23 mouse cellular contexts compared by ENCODE assay signal in the genomic region with DNA sequence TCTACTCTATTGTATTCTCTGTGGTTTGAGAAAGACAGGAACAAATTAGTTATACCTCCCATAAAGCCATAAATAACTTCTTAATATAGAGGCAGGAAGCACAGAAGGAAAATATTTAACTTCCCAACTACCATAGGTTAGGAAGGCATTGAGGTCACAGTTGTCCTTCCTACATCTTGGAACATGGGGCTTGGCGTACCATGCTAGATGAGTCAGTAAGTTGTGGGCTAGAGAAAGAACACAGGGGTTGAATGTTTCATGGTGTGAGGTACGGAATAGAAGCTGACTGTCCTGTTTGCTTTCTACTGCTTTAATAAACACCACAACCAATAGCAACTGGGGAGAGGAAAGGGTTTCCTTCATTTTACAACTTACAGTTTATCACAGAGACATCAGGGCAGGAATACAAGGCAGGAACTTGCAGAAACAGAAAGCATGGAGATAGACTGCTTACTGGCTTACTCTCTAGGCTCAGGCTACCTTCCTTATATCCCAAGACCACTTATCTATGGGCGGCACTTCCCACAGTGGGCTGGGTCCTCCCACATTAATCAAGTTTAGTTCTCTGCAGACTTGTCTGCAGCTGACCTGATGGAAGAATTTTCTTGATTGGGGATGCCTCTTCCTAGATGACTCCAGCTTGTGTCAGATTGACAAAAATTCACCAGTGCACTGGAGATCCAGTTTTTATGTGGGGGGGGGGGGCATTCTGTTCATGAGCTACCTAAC.
DNase-seq lines count a peak whose midpoint lies in the region; ATAC-seq and TF ChIP-seq lines count a peak whose summit lies in the region.
"Had no signal": no experiment of that assay in that cellular context is flagged by ENCODE, and none has a peak within 500 bp of the region (broad histone marks: within the 10 kb centered on the region; RNA-seq: fewer than 3 reads in every experiment).

No protein-coding gene starts in this region.

- H3K9me3 ChIP-seq in MEL (replicated peaks; ENCODE audit: insufficient read depth, low read length): no peaks in the 10 kb centered on the region
- H3K9me3 ChIP-seq in liver, embryonic 12.5 days (replicated peaks): no peaks in the 10 kb centered on the region
- H3K9me3 ChIP-seq in forebrain, embryonic 14.5 days (replicated peaks; ENCODE audit: control insufficient read depth, low read length): no peaks in the 10 kb centered on the region
- H3K9me3 ChIP-seq: hindbrain, embryonic 13.5 days; lung, embryonic 15.5 days; midbrain, embryonic 10.5 days; midbrain, embryonic 15.5 days; neural tube, embryonic 12.5 days had no signal

- TF ChIP-seq CTCF in MEL (IDR thresholded peaks at IDR 0.05 in 2 of 3, conservative IDR thresholded peaks at IDR 0.05 in 1 of 3; ENCODE audit: control insufficient read depth in 1 of 3, insufficient read depth in 1 of 3, low read depth in 2 of 3, low read length in 3 of 3, poor library complexity in 1 of 3, severe bottlenecking in 1 of 3): no peak

- WGBS in liver, embryonic 12.5 days (ENCODE audit: insufficient replicate concordance): 44% methylated on average over 3 of the region's 3 CpGs
- 88% methylated on average over 3 of the region's 3 CpGs for WGBS in forebrain, embryonic 14.5 days

- H3K4me3 ChIP-seq in MEL (ENCODE audit: control insufficient read depth in 1 of 2, insufficient read depth in 1 of 2, low read depth in 2 of 2, low read length in 2 of 2): peak overlapping the region; percentile 37 to 45
- H3K4me3 ChIP-seq in liver, embryonic 12.5 days: no peak overlapping the region
- no peak overlapping the region for H3K4me3 ChIP-seq in myocyte
- no peak overlapping the region for H3K4me3 ChIP-seq in forebrain, embryonic 14.5 days (ENCODE audit: low read depth, low read length)
- H3K4me3 ChIP-seq: erythroblast, embryonic 14.5 days; hindbrain, embryonic 13.5 days; lung, embryonic 15.5 days; midbrain, embryonic 10.5 days; midbrain, embryonic 15.5 days; neural tube, embryonic 12.5 days had no signal

- H3K36me3 ChIP-seq in MEL (ENCODE audit: control insufficient read depth in 1 of 2, insufficient read depth in 2 of 2, low read length in 2 of 2) (peaks cover 0 to 45% of the 10 kb centered on the region in 2 experiments; a peak in 2 of 4 replicates), myocyte (ENCODE audit: control insufficient read depth, insufficient read depth) (no peaks in the 10 kb centered on the region)
- H3K36me3 ChIP-seq in liver, embryonic 12.5 days: no peaks in the 10 kb centered on the region
- H3K36me3 ChIP-seq in forebrain, embryonic 14.5 days (ENCODE audit: control insufficient read depth, insufficient read depth, low read length): no peaks in the 10 kb centered on the region
- H3K36me3 ChIP-seq: hindbrain, embryonic 13.5 days; lung, embryonic 15.5 days; midbrain, embryonic 10.5 days; midbrain, embryonic 15.5 days; neural tube, embryonic 12.5 days had no signal

- 0 out of 2 replicates have a peak overlapping the region, but pooled peaks have one; percentile 17 for H3K4me2 ChIP-seq in liver, embryonic 12.5 days
- H3K4me2 ChIP-seq in myocyte (ENCODE audit: low read depth): peak overlapping the region; percentile 48
- H3K4me2 ChIP-seq in forebrain, embryonic 14.5 days (ENCODE audit: low read length): no peak overlapping the region
- H3K4me2 ChIP-seq: hindbrain, embryonic 13.5 days; lung, embryonic 15.5 days; midbrain, embryonic 15.5 days; neural tube, embryonic 12.5 days had no signal

- TF ChIP-seq EP300 in MEL (IDR thresholded peaks at IDR 0.05; ENCODE audit: low read depth in 1 of 2, low read length in 2 of 2): peak; percentile 61 to 78

- TF ChIP-seq POLR2A in MEL (IDR thresholded peaks at IDR 0.05; ENCODE audit: control insufficient read depth in 1 of 2, insufficient read depth in 1 of 2, low read depth in 1 of 2, low read length in 2 of 2, poor library complexity in 1 of 2) (peak in 1 of 2 experiments; percentile 34; a peak in 1 of 4 replicates), myocyte (IDR thresholded peaks at IDR 0.05; ENCODE audit: insufficient read length, low read depth) (no peak)

- peak; percentile 51; the same call in 1 of the 2 replicates for ATAC-seq in liver, embryonic 12.5 days
- no peak for ATAC-seq in forebrain, embryonic 14.5 days
- ATAC-seq: forebrain, postnatal 0 days; intestine, embryonic 16.5 days; midbrain, embryonic 15.5 days had no signal

- H3ac ChIP-seq in myocyte (ENCODE audit: control insufficient read depth, insufficient read length): no peak overlapping the region

- DNase-seq in 3T3-L1 (ENCODE audit: low read depth, low spot score): peak; percentile 66
- DNase-seq in MEL (ENCODE audit: low read depth, low spot score): peak; percentile 56
- no peak for DNase-seq in heart, postnatal 4 days
- no peak for DNase-seq in forebrain, embryonic 14.5 days (ENCODE audit: low spot score)
- no peak for DNase-seq in B cell, adult 2 months
- DNase-seq: cerebellum, adult 2 months; cerebellum, postnatal 14 days; forebrain, postnatal 0 days; gastrocnemius, postnatal 10 days; heart, postnatal 14 days; kidney, postnatal 14 days; layer of hippocampus, adult 9-11 months; lung, postnatal 36 days; thymus, postnatal 4 days had no signal

- TF ChIP-seq RAD21 in MEL (IDR thresholded peaks at IDR 0.05; ENCODE audit: low read depth, low read length): no peak

- H3K9ac ChIP-seq in MEL (ENCODE audit: control insufficient read depth, low read depth, low read length, poor library complexity, severe bottlenecking): peak overlapping the region; percentile 53
- no peak overlapping the region for H3K9ac ChIP-seq in liver, embryonic 12.5 days
- no peak overlapping the region for H3K9ac ChIP-seq in forebrain, embryonic 14.5 days (ENCODE audit: low read length)
- H3K9ac ChIP-seq: forebrain, postnatal 0 days; hindbrain, embryonic 13.5 days; lung, embryonic 15.5 days; midbrain, embryonic 15.5 days; neural tube, embryonic 12.5 days had no signal

- peak overlapping the region; percentile 100 for H3K27ac ChIP-seq in MEL (ENCODE audit: control insufficient read depth, low read depth, low read length)
- H3K27ac ChIP-seq in liver, embryonic 12.5 days: no peak overlapping the region; the same call in 1 of the 2 replicates
- H3K27ac ChIP-seq in forebrain, embryonic 14.5 days (ENCODE audit: low read depth, low read length): no peak overlapping the region
- H3K27ac ChIP-seq: hindbrain, embryonic 13.5 days; lung, embryonic 15.5 days; midbrain, embryonic 10.5 days; midbrain, embryonic 15.5 days; neural tube, embryonic 12.5 days had no signal

- H3K27me3 ChIP-seq in MEL (ENCODE audit: control insufficient read depth in 1 of 2, insufficient read depth in 2 of 2, low read length in 2 of 2) (no peaks in the 10 kb centered on the region), myocyte (ENCODE audit: control insufficient read depth, insufficient read depth, insufficient read length) (no peaks in the 10 kb centered on the region)
- H3K27me3 ChIP-seq in liver, embryonic 12.5 days (replicated peaks): no peaks in the 10 kb centered on the region
- H3K27me3 ChIP-seq in forebrain, embryonic 14.5 days (replicated peaks; ENCODE audit: control insufficient read depth, insufficient read depth, low read length): no peaks in the 10 kb centered on the region
- H3K27me3 ChIP-seq: hindbrain, embryonic 13.5 days; lung, embryonic 15.5 days; midbrain, embryonic 15.5 days; neural tube, embryonic 12.5 days had no signal

- H3K4me1 ChIP-seq in MEL (ENCODE audit: control insufficient read depth in 1 of 2, insufficient read depth in 2 of 2, low read length in 2 of 2): peaks cover 36 to 40% of the 10 kb centered on the region in 2 experiments
- H3K4me1 ChIP-seq in liver, embryonic 12.5 days: peaks cover 38% of the 10 kb centered on the region
- H3K4me1 ChIP-seq in forebrain, embryonic 14.5 days (ENCODE audit: control insufficient read depth, insufficient read depth, low read length): no peaks in the 10 kb centered on the region
- H3K4me1 ChIP-seq: hindbrain, embryonic 13.5 days; lung, embryonic 15.5 days; midbrain, embryonic 10.5 days; midbrain, embryonic 15.5 days; neural tube, embryonic 12.5 days had no signal

- H3K79me2 ChIP-seq in MEL (ENCODE audit: control insufficient read depth, insufficient read depth, low read length, poor library complexity): no peaks in the 10 kb centered on the region; the same call in 1 of the 2 replicates
- H3K79me2 ChIP-seq in myocyte (ENCODE audit: control insufficient read depth, insufficient read depth): no peaks in the 10 kb centered on the region

TF ChIP-seq in MEL, 35 proteins besides CTCF, POLR2A, EP300 and RAD21 (continues in another document):
- TF ChIP-seq TCF12 (IDR thresholded peaks at IDR 0.05; ENCODE audit: low read depth, low read length) (peak; percentile 64), MYC (IDR thresholded peaks at IDR 0.05; ENCODE audit: low read depth, low read length) (0 out of 2 replicates have a peak, but pooled peaks have one; percentile 23), ETS1 (IDR thresholded peaks at IDR 0.05; ENCODE audit: low read depth, low read length) (peak; percentile 62; the same call in 1 of the 2 replicates), TBP (IDR thresholded peaks at IDR 0.05; ENCODE audit: low read depth, low read length) (peak; percentile 42; the same call in 1 of the 2 replicates), POLR2AphosphoS2 (IDR thresholded peaks at IDR 0.05; ENCODE audit: low read length) (0 out of 2 replicates have a peak, but pooled peaks have one; percentile 48), GATA1 (IDR thresholded peaks at IDR 0.05; ENCODE audit: low read depth, low read length) (peak; percentile 69), POLR2AphosphoS5 (IDR thresholded peaks at IDR 0.05; ENCODE audit: borderline replicate concordance, low read depth, low read length) (no peak), RCOR1 (IDR thresholded peaks at IDR 0.05; ENCODE audit: low read depth, low read length) (peak; percentile 62), HCFC1 (IDR thresholded peaks at IDR 0.05; ENCODE audit: low read depth, low read length) (no peak)

TF ChIP-seq in myocyte, 11 proteins besides CTCF, POLR2A, EP300 and RAD21:
- TF ChIP-seq SRF (IDR thresholded peaks at IDR 0.05; ENCODE audit: control insufficient read depth, insufficient read length, low read depth) (no peak), REST (IDR thresholded peaks at IDR 0.05; ENCODE audit: insufficient read depth, insufficient read length) (no peak), POLR2AphosphoS2 (IDR thresholded peaks at IDR 0.05; ENCODE audit: insufficient read length, low read depth) (no peak), MYOD1 (IDR thresholded peaks at IDR 0.05; ENCODE audit: control insufficient read depth in 1 of 3, insufficient read length in 2 of 3, low read depth in 2 of 3) (no peak), E2F4 (IDR thresholded peaks at IDR 0.05; ENCODE audit: insufficient read depth) (no peak), TCF3 (IDR thresholded peaks at IDR 0.05; ENCODE audit: insufficient read length, low read depth) (no peak), MYOG (IDR thresholded peaks at IDR 0.05; ENCODE audit: control insufficient read depth in 1 of 3, insufficient read depth in 1 of 3, insufficient read length in 2 of 3, low read depth in 2 of 3) (no peak), TCF12 (IDR thresholded peaks at IDR 0.05; ENCODE audit: insufficient read depth, poor library complexity, severe bottlenecking) (no peak), CEBPB (IDR thresholded peaks at IDR 0.05; ENCODE audit: insufficient read depth, poor library complexity, severe bottlenecking) (no peak), USF1 (IDR thresholded peaks at IDR 0.05; ENCODE audit: low read depth) (no peak), MAX (IDR thresholded peaks at IDR 0.05; ENCODE audit: low read depth) (no peak)

Comparison
In these comparisons a context has a peak if more than half of its experiments do, and no peak if none do; other contexts are left out.
1. DNase-seq: peak in 3T3-L1 (single experiment) and MEL (single experiment); none in heart, postnatal 4 days (single experiment), forebrain, embryonic 14.5 days (single experiment) and B cell, adult 2 months (0 of 2).
2. H3K4me3 ChIP-seq: peak in MEL (2 of 2); none in liver, embryonic 12.5 days (single experiment), myocyte (single experiment) and forebrain, embryonic 14.5 days (single experiment).